ENCODE assay signal across 20 mouse cellular contexts in genomic region chr12:110049154-110049736, GRCm38 (mm10).
DNase-seq lines count a peak whose midpoint lies in the region; ATAC-seq and TF ChIP-seq lines count a peak whose summit lies in the region.
"Had no signal": no experiment of that assay in that cellular context is flagged by ENCODE, and none has a peak within 500 bp of the region (broad histone marks: within the 10 kb centered on the region; RNA-seq: fewer than 3 reads in every experiment).

No protein-coding gene starts in this region.

- H3K4me2 ChIP-seq in kidney, postnatal 0 days (ENCODE audit: low read length), result no peak overlapping the region
- H3K4me2 ChIP-seq in kidney, embryonic 16.5 days (replicated peaks; ENCODE audit: low read depth, low read length), result no peak overlapping the region
- H3K4me2 ChIP-seq in midbrain, embryonic 11.5 days, result no peak overlapping the region
- H3K4me2 ChIP-seq in midbrain, embryonic 13.5 days (replicated peaks), result no peak overlapping the region
- no peak overlapping the region for H3K4me2 ChIP-seq in forebrain, postnatal 0 days (ENCODE audit: low read depth)
- H3K4me2 ChIP-seq: embryonic facial prominence, embryonic 13.5 days; heart, embryonic 11.5 days; kidney, embryonic 15.5 days; liver, embryonic 12.5 days had no signal

- no peak overlapping the region for H3K4me3 ChIP-seq in kidney, postnatal 0 days (replicated peaks; ENCODE audit: low read depth, low read length)
- no peak overlapping the region for H3K4me3 ChIP-seq in kidney, embryonic 16.5 days (ENCODE audit: low read length)
- no peak overlapping the region for H3K4me3 ChIP-seq in midbrain, embryonic 11.5 days (ENCODE audit: low read depth, low read length)
- H3K4me3 ChIP-seq in midbrain, embryonic 13.5 days (replicated peaks), result no peak overlapping the region
- no peak overlapping the region for H3K4me3 ChIP-seq in forebrain, postnatal 0 days (ENCODE audit: low read depth, low read length)
- H3K4me3 ChIP-seq: embryonic facial prominence, embryonic 13.5 days; forebrain, embryonic 10.5 days; gastrocnemius, adult 2 months; kidney, embryonic 15.5 days; liver, embryonic 12.5 days; midbrain, embryonic 10.5 days; myocyte had no signal

- ATAC-seq in kidney, postnatal 0 days (replicated peaks; ENCODE audit: low FRiP score, low read depth), result no peak
- ATAC-seq in kidney, embryonic 16.5 days (ENCODE audit: low FRiP score, low TSS enrichment), result no peak
- ATAC-seq in midbrain, embryonic 11.5 days (ENCODE audit: low FRiP score), result no peak
- ATAC-seq in midbrain, embryonic 13.5 days, result no peak
- ATAC-seq in megakaryocyte progenitor cell, adult 5-6 weeks (replicated peaks; ENCODE audit: poor library complexity), result no peak
- no peak for ATAC-seq in forebrain, postnatal 0 days
- ATAC-seq: liver, embryonic 12.5 days; lung, postnatal 0 days had no signal

- H3K27me3 ChIP-seq in kidney, postnatal 0 days (ENCODE audit: insufficient read depth, low read length), result no peaks in the 10 kb centered on the region
- 0 out of 2 replicates have a peak, but pooled peaks cover 3% of the 10 kb centered on the region for H3K27me3 ChIP-seq in kidney, embryonic 16.5 days (ENCODE audit: insufficient read depth, low read length)
- H3K27me3 ChIP-seq in midbrain, embryonic 11.5 days (ENCODE audit: control insufficient read depth, insufficient read depth, low read length), result no peaks in the 10 kb centered on the region
- H3K27me3 ChIP-seq in midbrain, embryonic 13.5 days, result no peaks in the 10 kb centered on the region
- no peaks in the 10 kb centered on the region for H3K27me3 ChIP-seq in forebrain, postnatal 0 days (ENCODE audit: insufficient read depth, low read length)
- H3K27me3 ChIP-seq: embryonic facial prominence, embryonic 13.5 days; liver, embryonic 12.5 days had no signal

- 72% methylated on average over 10 of the region's 10 CpGs for WGBS in kidney, postnatal 0 days
- 82% methylated on average over 10 of the region's 10 CpGs for WGBS in kidney, embryonic 16.5 days
- WGBS in midbrain, embryonic 11.5 days, result 90% methylated on average over 10 of the region's 10 CpGs
- 87% methylated on average over 10 of the region's 10 CpGs for WGBS in midbrain, embryonic 13.5 days
- WGBS in forebrain, postnatal 0 days, result 77% methylated on average over 10 of the region's 10 CpGs

- H3K27ac ChIP-seq in kidney, postnatal 0 days, result no peak overlapping the region
- no peak overlapping the region for H3K27ac ChIP-seq in kidney, embryonic 16.5 days (ENCODE audit: low read length)
- H3K27ac ChIP-seq in midbrain, embryonic 11.5 days (ENCODE audit: low read depth, low read length), result no peak overlapping the region
- no peak overlapping the region for H3K27ac ChIP-seq in midbrain, embryonic 13.5 days
- H3K27ac ChIP-seq in forebrain, postnatal 0 days (ENCODE audit: low read depth, low read length), result no peak overlapping the region
- H3K27ac ChIP-seq: embryonic facial prominence, embryonic 13.5 days; forebrain, embryonic 10.5 days; gastrocnemius, adult 2 months; kidney, embryonic 15.5 days; liver, embryonic 12.5 days; midbrain, embryonic 10.5 days had no signal

- no peaks in the 10 kb centered on the region for H3K36me3 ChIP-seq in kidney, postnatal 0 days (ENCODE audit: insufficient read depth, low read length)
- H3K36me3 ChIP-seq in kidney, embryonic 16.5 days (ENCODE audit: insufficient read depth, low read length), result no peaks in the 10 kb centered on the region
- H3K36me3 ChIP-seq in midbrain, embryonic 11.5 days (ENCODE audit: control insufficient read depth, insufficient read depth, low read length), result no peaks in the 10 kb centered on the region
- no peaks in the 10 kb centered on the region for H3K36me3 ChIP-seq in midbrain, embryonic 13.5 days
- H3K36me3 ChIP-seq in forebrain, postnatal 0 days (ENCODE audit: insufficient read depth), result no peaks in the 10 kb centered on the region
- H3K36me3 ChIP-seq: embryonic facial prominence, embryonic 13.5 days; forebrain, embryonic 10.5 days; G1E; kidney, embryonic 15.5 days; liver, embryonic 12.5 days; midbrain, embryonic 10.5 days had no signal

- DNase-seq in kidney, postnatal 0 days (ENCODE audit: low spot score), result peak; percentile 40
- peak; percentile 8 for DNase-seq in midbrain, embryonic 11.5 days (ENCODE audit: low spot score, missing footprints)
- DNase-seq in layer of hippocampus, adult 9-10 months (ENCODE audit: low spot score), result peak; percentile 13
- DNase-seq in forebrain, postnatal 0 days, result no peak
- DNase-seq: adrenal gland, adult 2 months; cerebellum, adult 11-12 months; gastrocnemius, adult 2 months; thymus, adult 18-20 months had no signal

- TF ChIP-seq CTCF in kidney, postnatal 0 days (IDR thresholded peaks at IDR 0.05; ENCODE audit: low read depth), result no peak
- TF ChIP-seq CTCF in forebrain, postnatal 0 days (IDR thresholded peaks at IDR 0.05; ENCODE audit: low read depth), result no peak

- H3K4me1 ChIP-seq in kidney, postnatal 0 days (replicated peaks; ENCODE audit: insufficient read depth, low read length), result no peaks in the 10 kb centered on the region
- no peaks in the 10 kb centered on the region for H3K4me1 ChIP-seq in kidney, embryonic 16.5 days (ENCODE audit: insufficient read depth, low read length)
- no peaks in the 10 kb centered on the region for H3K4me1 ChIP-seq in midbrain, embryonic 11.5 days (ENCODE audit: control insufficient read depth, insufficient read depth, low read length)
- H3K4me1 ChIP-seq in midbrain, embryonic 13.5 days (replicated peaks), result no peaks in the 10 kb centered on the region; the same call in 1 of the 2 replicates
- H3K4me1 ChIP-seq in forebrain, postnatal 0 days (ENCODE audit: insufficient read depth), result 0 out of 2 replicates have a peak, but pooled peaks cover 8% of the 10 kb centered on the region
- H3K4me1 ChIP-seq: kidney, embryonic 15.5 days; liver, embryonic 12.5 days had no signal

- H3K9ac ChIP-seq in kidney, postnatal 0 days (ENCODE audit: low read depth, low read length), result no peak overlapping the region
- no peak overlapping the region for H3K9ac ChIP-seq in kidney, embryonic 16.5 days (replicated peaks; ENCODE audit: low read length)
- H3K9ac ChIP-seq in midbrain, embryonic 11.5 days (ENCODE audit: low read length), result no peak overlapping the region
- H3K9ac ChIP-seq in midbrain, embryonic 13.5 days (replicated peaks), result no peak overlapping the region
- no peak overlapping the region for H3K9ac ChIP-seq in forebrain, postnatal 0 days
- H3K9ac ChIP-seq: embryonic facial prominence, embryonic 13.5 days; kidney, embryonic 15.5 days; liver, embryonic 12.5 days had no signal

- no peaks in the 10 kb centered on the region for H3K9me3 ChIP-seq in kidney, postnatal 0 days (replicated peaks; ENCODE audit: low read length)
- H3K9me3 ChIP-seq in kidney, embryonic 16.5 days (ENCODE audit: low read length), result no peaks in the 10 kb centered on the region
- H3K9me3 ChIP-seq in midbrain, embryonic 11.5 days (ENCODE audit: control insufficient read depth, low read length), result no peaks in the 10 kb centered on the region
- H3K9me3 ChIP-seq in midbrain, embryonic 13.5 days, result no peaks in the 10 kb centered on the region
- H3K9me3 ChIP-seq in forebrain, postnatal 0 days (ENCODE audit: low read length), result no peaks in the 10 kb centered on the region
- H3K9me3 ChIP-seq: embryonic facial prominence, embryonic 13.5 days; forebrain, embryonic 10.5 days; kidney, embryonic 15.5 days; midbrain, embryonic 10.5 days had no signal
